Mouse (Mus musculus): ENCODE measurements around the gene Mr1. TPM values are rescaled to one million over a fixed set of nuclear protein-coding genes. Genes with fewer than 3 reads are reported as not detected.
"Not testable (repeated sequence)": the region's sequence is repeated elsewhere in the genome, so short reads cannot be mapped to it uniquely, and the experiment has no call there.

The Mr1 gene
- total RNA-seq (2021) (10 to 100 TPM; 29.2 to 30.6 TPM), polyA plus RNA-seq (2012; rRNA removed) (3.8 and 4.4 TPM in 2 replicates)
- long read RNA-seq, transcript Mr1-204 (6 exons, 2,949 nt) = major isoform, 9 of 19 reads
- long read RNA-seq, transcript Mr1-201 (6 exons, 2,512 nt) = minor isoform, 7 of 19 reads
- long read RNA-seq, partial matches to known transcripts = 0 of 19 reads
- long read RNA-seq, other reads (novel, unspliced or antisense) = 2 of 19 reads

GRCm38 (mm10) chr1:155146572-155146980 lies at the start of gene Mr1:
Gene Mr1 (minus strand): TSS chr1:155146814.
- peak; percentile 60 for DNase-seq

GRCm38 (mm10) chr1:155192805-155193368 lies 46.3 kb upstream of the Mr1 start:
- no peak for DNase-seq

- no peak for DNase-seq
Observed at GRCm38 (mm10) chr1:155191671-155192070, 45.1 kb upstream of the Mr1 start.

GRCm38 (mm10) chr1:155191219-155191618 lies 44.6 kb upstream of the Mr1 start:
- DNase-seq = no peak

GRCm38 (mm10) chr1:155188656-155189055 lies 42.0 kb upstream of the Mr1 start:
- DNase-seq = no peak

GRCm38 (mm10) chr1:155184191-155184590 lies 37.6 kb upstream of the Mr1 start:
- DNase-seq = no peak

- no peak for DNase-seq
Observed at GRCm38 (mm10) chr1:155178192-155178924, 31.7 kb upstream of the Mr1 start.

- DNase-seq = no peak
Observed at GRCm38 (mm10) chr1:155174424-155174823, 27.8 kb upstream of the Mr1 start.

- not testable (repeated sequence) for DNase-seq
Observed at GRCm38 (mm10) chr1:155173644-155174016, 27.0 kb upstream of the Mr1 start.

GRCm38 (mm10) chr1:155172895-155173643 lies 26.5 kb upstream of the Mr1 start:
- DNase-seq = no peak

GRCm38 (mm10) chr1:155169935-155170334 lies 23.3 kb upstream of the Mr1 start:
- DNase-seq = no peak

GRCm38 (mm10) chr1:155167453-155167852 lies 20.8 kb upstream of the Mr1 start:
- DNase-seq = no peak

- peak; percentile 73 for DNase-seq
Observed at GRCm38 (mm10) chr1:155158970-155159484, 12.4 kb upstream of the Mr1 start.

GRCm38 (mm10) chr1:155158141-155158969 lies 11.7 kb upstream of the Mr1 start, which contains the start of gene Stx6:
Gene Stx6 (plus strand): TSS chr1:155158715.
- DNase-seq = peak; percentile 99

GRCm38 (mm10) chr1:155153906-155154305 lies 7.3 kb upstream of the Mr1 start:
- DNase-seq = no peak

GRCm38 (mm10) chr1:155150821-155151220 lies 4.2 kb upstream of the Mr1 start:
- no peak for DNase-seq

- no peak for DNase-seq
Observed at GRCm38 (mm10) chr1:155149403-155149802, 2.8 kb upstream of the Mr1 start.

- DNase-seq = no peak
Observed at GRCm38 (mm10) chr1:155147228-155147627, 614 bp upstream of the Mr1 start.

GRCm38 (mm10) chr1:155145620-155146019 lies 994 bp downstream of the Mr1 start:
- peak; percentile 64 for DNase-seq

- peak; percentile 73 for DNase-seq
Observed at GRCm38 (mm10) chr1:155140076-155140475, 6.5 kb downstream of the Mr1 start.

GRCm38 (mm10) chr1:155138795-155139194 lies 7.8 kb downstream of the Mr1 start:
- peak; percentile 91 for DNase-seq

Data from adrenal gland, adult 2 months (tissue).